Mouse (Mus musculus) lung, adult 2 months (tissue): Measurements from ENCODE around the gene Dusp14. TPM values are rescaled to one million over a fixed set of nuclear protein-coding genes. Genes with fewer than 3 reads are reported as not detected.

ENCODE experiments used
- DNase-seq: peaks from one replicate; pipeline ENCODE4 v3.0.0; 2022
- H3K4me1 ChIP-seq: fragments of 200-500 bp; 2 replicates; pipeline ENCODE4 v1.6.1; 2011; ENCODE audit warnings: low read length; ENCODE audit not compliant: control insufficient read depth, insufficient read depth
- H3K4me3 ChIP-seq: fragments of 200-500 bp; replicated peaks from 2 replicates; pipeline ENCODE3; 2011; ENCODE audit warnings: low read depth, mild to moderate bottlenecking, control low read depth, low read length; ENCODE audit errors: extremely low read depth
- CTCF ChIP-seq: fragments of 200-500 bp; IDR thresholded peaks from 2 replicates; pipeline ENCODE4 v1.5.1; 2011; ENCODE audit warnings: mild to moderate bottlenecking, low read length, control low read depth; ENCODE audit not compliant: insufficient read depth
- POLR2A ChIP-seq: fragments of 200-500 bp; IDR thresholded peaks from 2 replicates; pipeline ENCODE4 v1.6.1; 2011; ENCODE audit warnings: low read depth, mild to moderate bottlenecking, control low read depth, low read length, borderline replicate concordance; ENCODE audit errors: extremely low read depth
- WGBS: fragments of 180-500 bp; shearing (Covaris S2); methylation state at CpG from one replicate; pipeline ENCODE4 v1.1.7; 2018; 5-methylcytosine and 5-hydroxymethylcytosine counted together
- polyA plus RNA-seq: library from polyadenylated mRNA; depleted of rRNA; stranded (reverse); fragments of >200 nt; gene quantifications from 2 replicates; pipeline ENCODE4 v1.2.3, GENCODE M21; 2012

Dusp14 gene
- polyA plus RNA-seq, 1 experiment: 122 TPM

GRCm38 (mm10) chr11:84053524-84054163, 15.4 kb downstream of the Dusp14 start:
- 53% methylated on average over 10 of the region's 10 CpGs for WGBS
- no peak overlapping the region for H3K4me3 ChIP-seq
- TF ChIP-seq CTCF (no peak), POLR2A (no peak)
- no peaks in the 10 kb centered on the region for H3K4me1 ChIP-seq
- DNase-seq: peak; percentile 28

GRCm38 (mm10) chr11:84053055-84053454, 16.0 kb downstream of the Dusp14 start:
- no peaks in the 10 kb centered on the region for H3K4me1 ChIP-seq
- TF ChIP-seq CTCF (no peak), POLR2A (no peak)
- 83% methylated on average over 7 of the region's 7 CpGs for WGBS
- no peak overlapping the region for H3K4me3 ChIP-seq
- DNase-seq: no peak

GRCm38 (mm10) chr11:84048411-84048810, 20.6 kb downstream of the Dusp14 start:
- WGBS: 69% methylated on average over 10 of the region's 10 CpGs
- TF ChIP-seq CTCF (no peak), POLR2A (no peak)
- DNase-seq: no peak
- no peaks in the 10 kb centered on the region for H3K4me1 ChIP-seq
- no peak overlapping the region for H3K4me3 ChIP-seq

- no peak overlapping the region for H3K4me3 ChIP-seq
- no peak for DNase-seq
- no peak for TF ChIP-seq POLR2A
- no peak for TF ChIP-seq CTCF
- WGBS: 50% methylated on average over 4 of the region's 4 CpGs
- H3K4me1 ChIP-seq: no peaks in the 10 kb centered on the region
Measured at GRCm38 (mm10) chr11:84047270-84047669, 21.8 kb downstream of the Dusp14 start.

GRCm38 (mm10) chr11:84044988-84045387, 24.1 kb downstream of the Dusp14 start:
- whole genome bisulfite sequencing: 29% methylated on average over 1 of the region's 1 CpGs
- H3K4me3 ChIP-seq: no peak overlapping the region
- H3K4me1 ChIP-seq: no peaks in the 10 kb centered on the region
- TF ChIP-seq CTCF: no peak
- no peak for TF ChIP-seq POLR2A
- DNase-seq: no peak

- H3K4me1 ChIP-seq: no peaks in the 10 kb centered on the region
- no peak overlapping the region for H3K4me3 ChIP-seq
- WGBS: 74% methylated on average over 14 of the region's 14 CpGs
- TF ChIP-seq POLR2A (no peak), CTCF (no peak)
- DNase-seq: no peak
Measured at GRCm38 (mm10) chr11:84042808-84043762, 26.0 kb downstream of the Dusp14 start.

- DNase-seq: no peak
- TF ChIP-seq CTCF (no peak), POLR2A (no peak)
- H3K4me3 ChIP-seq: no peak overlapping the region
- no peaks in the 10 kb centered on the region for H3K4me1 ChIP-seq
- 73% methylated on average over 6 of the region's 6 CpGs for WGBS
Measured at GRCm38 (mm10) chr11:84040621-84041020, 28.4 kb downstream of the Dusp14 start.

- TF ChIP-seq POLR2A (no peak), CTCF (no peak)
- 81% methylated on average over 5 of the region's 5 CpGs for WGBS
- no peak for DNase-seq
- Histone ChIP-seq H3K4me1 (no peaks in the 10 kb centered on the region), H3K4me3 (no peak overlapping the region)
Measured at GRCm38 (mm10) chr11:84033671-84034070, 35.4 kb downstream of the Dusp14 start.

GRCm38 (mm10) chr11:84032559-84032958, 36.5 kb downstream of the Dusp14 start:
- H3K4me3 ChIP-seq: no peak overlapping the region
- TF ChIP-seq POLR2A (no peak), CTCF (no peak)
- DNase-seq: no peak
- 71% methylated on average over 5 of the region's 5 CpGs for WGBS
- peaks cover 7% of the 10 kb centered on the region for H3K4me1 ChIP-seq

GRCm38 (mm10) chr11:84031971-84032370, 37.1 kb downstream of the Dusp14 start:
- TF ChIP-seq CTCF: peak; percentile 65
- TF ChIP-seq POLR2A: no peak
- 51% methylated on average over 9 of the region's 9 CpGs for WGBS
- DNase-seq: peak; percentile 46
- peaks cover 9% of the 10 kb centered on the region for H3K4me1 ChIP-seq
- no peak overlapping the region for H3K4me3 ChIP-seq
